Mouse (Mus musculus) ES-Bruce4 (cell line): Measurements from ENCODE around the gene Pax7. TPM values are rescaled to one million over a fixed set of nuclear protein-coding genes. Genes with fewer than 3 reads are reported as not detected.

Source experiments
- H3K27ac ChIP-seq: 2 replicates; pipeline ENCODE4 v1.5.1; 2012; ENCODE audit warnings: low read length, inconsistent platforms; ENCODE audit not compliant: insufficient read depth
- H3K27me3 ChIP-seq: 2 replicates; pipeline ENCODE4 v1.6.1; 2012; ENCODE audit warnings: mild to moderate bottlenecking, low read length, inconsistent platforms; ENCODE audit not compliant: control insufficient read depth, poor library complexity, insufficient read depth, severe bottlenecking
- H3K36me3 ChIP-seq: 2 replicates; pipeline ENCODE4 v1.6.1; 2012; ENCODE audit warnings: inconsistent platforms, mild to moderate bottlenecking, low read length, moderate library complexity; ENCODE audit not compliant: control insufficient read depth, poor library complexity, insufficient read depth, severe bottlenecking
- H3K4me1 ChIP-seq: one replicate; pipeline ENCODE4 v1.8.1; 2011; ENCODE audit warnings: low read length; ENCODE audit not compliant: control insufficient read depth, insufficient read depth
- H3K4me3 ChIP-seq: 2 replicates; pipeline ENCODE4 v1.5.1; 2011; ENCODE audit warnings: low read depth, mild to moderate bottlenecking, low read length
- H3K9ac ChIP-seq: 2 replicates; pipeline ENCODE4 v1.6.1; 2012; ENCODE audit warnings: low read depth, mild to moderate bottlenecking, inconsistent platforms; ENCODE audit not compliant: poor library complexity, severe bottlenecking
- H3K9me3 ChIP-seq: replicated peaks from 2 replicates; pipeline ENCODE4 v1.6.1; 2012; ENCODE audit warnings: mild to moderate bottlenecking, low read length, inconsistent platforms; ENCODE audit not compliant: control insufficient read depth, poor library complexity, insufficient read depth, severe bottlenecking
- CTCF ChIP-seq: IDR thresholded peaks from one replicate; pipeline ENCODE4 v1.8.1; 2011; ENCODE audit warnings: low read depth, low read length
- EP300 ChIP-seq: IDR thresholded peaks from 2 replicates; pipeline ENCODE4 v1.6.1; 2011; ENCODE audit warnings: low read depth, low read length; ENCODE audit not compliant: insufficient read depth
- POLR2A ChIP-seq: IDR thresholded peaks from one replicate; pipeline ENCODE4 v1.8.1; 2011; ENCODE audit warnings: low read length; ENCODE audit not compliant: insufficient read depth
- polyA plus RNA-seq: library from polyadenylated mRNA; stranded (reverse); fragments of >200 nt; gene quantifications from 2 replicates; pipeline ENCODE4 v1.2.4, GENCODE M21; 2011; ENCODE audit warnings: low read depth; ENCODE audit not compliant: missing spikeins, insufficient read depth, insufficient read length

Pax7 gene
- polyA plus RNA-seq, 1 experiment: not detected

DNA sequence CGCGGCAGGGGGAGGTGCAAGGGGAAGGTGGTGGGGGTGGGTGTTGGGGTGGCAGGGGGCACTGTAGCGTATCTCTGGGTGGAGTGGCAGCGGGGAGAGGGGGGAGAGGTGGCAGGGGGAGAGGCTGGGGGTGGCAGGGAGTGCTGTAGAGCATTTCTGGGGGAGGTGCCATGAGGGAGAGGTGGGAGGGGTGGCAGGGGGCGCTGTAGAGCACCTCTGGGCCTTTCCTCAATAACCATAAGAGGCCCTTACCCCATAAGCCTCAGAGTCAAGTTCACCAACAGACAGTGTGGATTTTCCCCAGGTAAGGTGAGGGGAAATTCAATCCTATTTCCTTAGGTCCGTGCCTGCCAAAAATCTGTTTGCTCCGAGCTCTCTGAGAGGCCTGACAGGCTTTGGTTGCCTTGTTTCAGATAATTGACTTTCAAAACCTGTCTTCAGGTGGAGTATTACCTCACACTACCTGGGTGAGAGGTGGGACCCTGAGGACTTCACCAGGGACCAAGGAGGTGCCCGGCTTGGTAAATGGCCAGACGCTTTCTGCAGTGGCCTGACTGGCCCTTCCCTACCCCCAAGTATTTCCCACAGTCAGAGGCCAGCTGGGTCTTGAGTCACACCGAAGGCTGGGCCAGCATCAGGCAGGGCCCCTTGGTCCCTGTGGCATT, 33.8 kb downstream of the Pax7 start:
- H3K27ac ChIP-seq: no peak overlapping the region
- no peaks in the 10 kb centered on the region for H3K27me3 ChIP-seq
- no peaks in the 10 kb centered on the region for H3K36me3 ChIP-seq
- no peak overlapping the region for H3K4me3 ChIP-seq
- no peaks in the 10 kb centered on the region for H3K9me3 ChIP-seq
- TF ChIP-seq EP300 (no peak), POLR2A (no peak), CTCF (peak; percentile 42)
- no peaks in the 10 kb centered on the region for H3K4me1 ChIP-seq
- H3K9ac ChIP-seq: no peak overlapping the region

DNA sequence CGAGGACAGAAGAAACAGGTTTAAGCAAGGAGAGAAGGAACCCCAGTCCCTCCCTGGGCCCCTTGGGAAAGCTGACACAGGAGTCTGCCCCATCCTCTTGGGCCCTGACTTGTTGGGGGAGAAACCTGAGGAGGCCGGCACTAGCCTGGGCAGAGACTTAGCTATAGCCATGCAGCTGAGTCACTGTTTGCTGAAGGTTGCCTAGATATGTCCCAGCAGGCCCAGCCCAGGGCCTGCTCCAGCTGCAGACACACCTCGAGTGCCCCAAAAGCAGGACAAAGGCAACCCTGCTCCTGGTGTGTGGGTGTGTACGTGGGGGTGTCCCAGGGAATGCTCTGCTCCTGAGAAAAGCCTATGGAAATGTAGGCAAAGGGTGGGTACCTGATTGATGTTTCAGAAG, 36.0 kb downstream of the Pax7 start:
- no peak for TF ChIP-seq EP300
- no peak for TF ChIP-seq CTCF
- TF ChIP-seq POLR2A: no peak
- Histone ChIP-seq H3K36me3 (no peaks in the 10 kb centered on the region), H3K27me3 (no peaks in the 10 kb centered on the region), H3K27ac (no peak overlapping the region), H3K9ac (no peak overlapping the region), H3K9me3 (no peaks in the 10 kb centered on the region), H3K4me3 (no peak overlapping the region), H3K4me1 (no peaks in the 10 kb centered on the region)

DNA sequence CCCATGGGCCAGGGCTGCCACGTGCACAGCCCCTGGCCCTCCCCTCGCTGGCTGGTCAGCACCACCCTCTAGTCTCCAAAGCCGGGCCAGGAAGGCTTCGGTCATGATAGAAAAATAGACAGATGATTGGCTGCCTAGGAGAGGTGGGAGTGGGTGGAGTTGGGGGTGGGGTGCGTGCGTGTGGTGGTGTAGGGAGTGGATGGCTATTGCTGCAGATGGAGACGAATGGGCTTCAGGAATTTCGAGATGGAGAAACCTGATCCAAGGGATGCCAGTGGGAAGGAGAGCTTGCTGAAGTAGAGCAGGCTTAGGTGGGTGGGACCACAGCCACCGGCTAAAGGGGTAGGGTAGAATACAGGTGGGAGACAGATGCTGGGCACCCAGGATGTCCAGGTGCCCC, 37.2 kb downstream of the Pax7 start:
- no peak overlapping the region for H3K27ac ChIP-seq
- no peaks in the 10 kb centered on the region for H3K36me3 ChIP-seq
- H3K9ac ChIP-seq: no peak overlapping the region
- no peaks in the 10 kb centered on the region for H3K27me3 ChIP-seq
- TF ChIP-seq CTCF (no peak), EP300 (no peak), POLR2A (no peak)
- no peak overlapping the region for H3K4me3 ChIP-seq
- peaks cover 3% of the 10 kb centered on the region for H3K4me1 ChIP-seq
- H3K9me3 ChIP-seq: no peaks in the 10 kb centered on the region

DNA sequence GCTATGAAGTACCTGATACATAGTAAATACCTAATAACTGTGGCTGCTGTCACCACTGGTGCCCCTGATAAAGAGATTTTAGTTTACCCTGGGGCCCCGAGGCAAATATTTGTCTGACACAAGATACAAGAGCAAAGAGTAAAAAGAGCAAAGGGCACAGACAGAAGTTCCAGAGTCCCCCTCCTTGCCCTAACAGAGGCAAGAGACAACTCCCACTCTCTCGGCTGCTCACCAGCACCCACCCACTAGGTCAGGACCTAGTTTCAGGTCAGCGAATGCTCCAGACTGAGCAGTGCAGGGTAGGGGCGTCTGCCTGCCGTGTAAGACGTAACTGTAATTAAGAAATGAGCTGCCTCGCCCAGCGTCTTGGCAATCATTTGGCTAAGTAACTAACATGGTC, 42.2 kb downstream of the Pax7 start:
- no peak overlapping the region for H3K27ac ChIP-seq
- H3K36me3 ChIP-seq: no peaks in the 10 kb centered on the region
- no peak overlapping the region for H3K9ac ChIP-seq
- H3K4me3 ChIP-seq: no peak overlapping the region
- peaks cover 5% of the 10 kb centered on the region for H3K4me1 ChIP-seq
- TF ChIP-seq CTCF: no peak
- TF ChIP-seq POLR2A: no peak
- TF ChIP-seq EP300: no peak
- H3K9me3 ChIP-seq: no peaks in the 10 kb centered on the region
- no peaks in the 10 kb centered on the region for H3K27me3 ChIP-seq

DNA sequence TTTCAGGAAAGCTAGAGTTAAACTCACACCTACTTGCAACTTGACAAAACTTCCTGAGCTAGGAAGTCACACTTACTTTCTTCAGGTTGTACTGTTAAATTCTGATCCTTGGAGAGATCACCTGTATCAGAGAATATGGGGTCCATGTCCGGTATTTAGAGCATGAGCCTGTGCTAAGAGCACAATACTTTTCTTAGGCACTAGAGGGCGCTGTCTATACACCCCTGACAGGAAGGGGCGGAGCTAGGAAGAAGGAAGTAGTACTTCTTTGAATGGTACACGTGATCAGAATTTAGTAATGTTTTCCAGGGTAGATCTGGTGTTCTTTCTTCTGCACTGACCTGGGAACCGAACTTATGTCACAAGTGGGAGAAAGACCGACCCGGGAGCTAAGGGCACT, 43.6 kb downstream of the Pax7 start:
- TF ChIP-seq EP300: no peak
- TF ChIP-seq POLR2A: no peak
- TF ChIP-seq CTCF: peak; percentile 15

DNA sequence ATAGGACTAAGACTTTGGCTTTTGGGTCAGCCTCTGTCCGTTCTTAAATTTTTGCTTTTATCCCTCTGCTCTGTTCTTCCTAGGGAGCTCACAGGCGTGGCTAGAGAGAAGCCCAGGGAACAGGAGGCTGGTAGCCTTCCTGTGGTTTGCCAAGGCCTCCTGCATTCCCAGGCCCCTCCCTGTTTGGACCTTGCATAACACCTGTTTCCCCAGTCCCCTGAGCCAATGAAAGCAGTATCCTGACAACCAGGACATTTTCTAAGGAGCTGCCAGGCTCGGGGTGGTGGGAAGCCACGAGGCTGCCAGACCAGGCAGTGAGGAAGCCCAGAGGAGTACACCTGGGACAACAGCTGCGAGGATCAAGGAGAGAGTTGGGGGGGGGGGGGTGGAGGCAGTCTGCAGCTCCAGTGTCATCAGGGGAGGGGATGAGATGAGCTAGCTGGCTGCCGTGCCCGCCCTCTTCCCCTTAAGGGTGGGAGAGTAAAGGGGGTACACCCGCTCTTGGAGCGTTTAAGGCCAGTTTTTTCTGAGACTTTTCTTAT, 50.3 kb downstream of the Pax7 start:
- no peaks in the 10 kb centered on the region for H3K36me3 ChIP-seq
- no peaks in the 10 kb centered on the region for H3K27me3 ChIP-seq
- H3K27ac ChIP-seq: no peak overlapping the region
- H3K9me3 ChIP-seq: no peaks in the 10 kb centered on the region
- H3K4me3 ChIP-seq: no peak overlapping the region
- H3K9ac ChIP-seq: no peak overlapping the region
- no peaks in the 10 kb centered on the region for H3K4me1 ChIP-seq
- TF ChIP-seq CTCF (no peak), POLR2A (no peak)

More for the DNA sequence above, 43.6 kb downstream of the Pax7 start:
- peaks cover 5% of the 10 kb centered on the region for H3K4me1 ChIP-seq
- H3K27me3 ChIP-seq: no peaks in the 10 kb centered on the region
- no peaks in the 10 kb centered on the region for H3K36me3 ChIP-seq
- no peak overlapping the region for H3K27ac ChIP-seq
- no peaks in the 10 kb centered on the region for H3K9me3 ChIP-seq
- no peak overlapping the region for H3K9ac ChIP-seq
- no peak overlapping the region for H3K4me3 ChIP-seq
